Mouse (Mus musculus) urinary bladder, postnatal 10 days (tissue): ENCODE data around the gene Nxph2.
"Not testable (repeated sequence)": the region's sequence is repeated elsewhere in the genome, so short reads cannot be mapped to it uniquely, and the experiment has no call there.

ENCODE experiments used
- DNase-seq: peaks from one replicate; pipeline ENCODE4 v3.0.0; 2022; ENCODE audit warnings: low spot score

Nxph2 gene

DNA sequence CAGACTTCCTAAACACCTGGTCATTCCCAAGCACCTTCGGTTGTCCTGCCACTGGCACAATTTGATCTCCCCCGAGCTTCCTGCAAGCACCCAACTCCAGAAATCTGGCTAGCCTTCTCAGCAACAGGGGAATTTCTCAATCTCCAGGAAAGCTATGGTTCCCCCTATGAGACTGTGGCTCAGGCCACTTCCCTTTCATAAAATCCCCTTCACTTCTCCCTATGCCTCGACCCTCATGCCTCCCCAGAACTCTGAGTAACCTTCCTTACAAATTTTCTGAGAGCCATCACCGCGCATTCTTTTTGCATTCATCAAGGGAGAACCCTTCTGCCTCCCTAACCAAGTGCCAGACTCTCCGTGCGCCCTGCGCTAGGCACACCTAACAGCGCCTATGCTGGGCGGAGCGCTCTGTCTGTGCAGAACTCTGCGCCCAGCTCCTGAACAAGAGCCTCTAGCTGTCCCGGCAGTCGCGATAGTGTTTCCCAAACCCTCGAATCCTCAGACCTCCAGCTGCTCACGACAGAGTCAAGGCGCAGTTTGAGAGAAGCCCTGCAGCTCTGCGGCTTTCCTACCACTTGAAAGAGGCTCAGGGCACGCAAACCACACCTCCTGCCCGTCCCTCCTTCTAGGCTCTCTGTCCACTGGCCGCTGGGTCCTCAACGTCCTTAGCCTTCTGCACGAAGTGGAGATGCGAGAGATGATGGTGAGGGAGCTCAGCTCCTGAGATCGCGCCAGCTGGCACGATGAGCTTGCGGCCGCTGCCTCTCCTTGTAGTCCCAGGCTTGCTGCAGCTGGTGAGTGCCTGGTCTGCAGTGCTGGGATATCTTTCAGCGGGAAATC, at the start of gene Nxph2:
Gene Nxph2, plus strand, starts transcription at position 501 of the 840 bp plus-strand sequence.
- no peak for DNase-seq

DNA sequence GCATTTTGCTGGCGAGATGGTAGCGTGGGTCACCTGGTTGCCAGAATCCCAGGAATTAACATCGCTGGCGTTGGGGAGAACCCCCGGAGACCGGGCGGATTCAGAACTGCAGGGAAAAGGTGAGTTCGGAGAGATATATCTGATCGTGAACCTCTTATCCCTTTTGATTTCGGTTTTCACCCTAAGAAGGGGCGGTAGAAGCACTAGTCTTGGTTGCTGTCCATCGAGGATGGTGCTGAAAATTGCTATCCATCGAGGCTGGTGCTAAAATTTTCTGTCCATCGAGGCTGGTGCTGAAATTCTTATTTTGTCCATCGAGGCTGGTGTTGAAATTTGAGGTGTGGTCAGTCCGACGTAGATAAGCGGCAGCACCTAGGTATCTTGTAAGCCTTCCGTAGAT, 30.1 kb upstream of the Nxph2 start:
- DNase-seq = not testable (repeated sequence)

DNA sequence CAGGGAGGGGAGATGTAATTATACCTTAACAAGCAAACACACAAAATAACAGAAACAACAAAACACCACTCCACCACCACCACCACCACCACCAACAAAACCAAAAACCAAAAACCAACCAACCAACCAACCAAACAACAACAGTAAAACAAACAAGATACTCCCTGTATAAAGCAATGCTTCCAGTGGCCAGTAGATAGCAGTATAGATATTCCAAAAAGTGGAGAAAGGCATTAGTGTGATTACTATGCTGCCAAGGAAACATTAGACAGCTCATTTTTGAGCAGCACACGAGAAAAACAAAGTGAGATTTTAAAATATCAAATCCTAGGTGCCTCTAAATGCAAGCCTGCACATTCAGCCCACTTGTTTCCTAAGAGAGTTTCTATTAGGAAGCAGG, 6.2 kb upstream of the Nxph2 start:
- DNase-seq = no peak
